Mouse (Mus musculus) erythroid progenitor cell, adult 5-6 weeks (primary cell): Measurements from ENCODE around the gene Taz. TPM values are rescaled to one million over a fixed set of nuclear protein-coding genes. Genes with fewer than 3 reads are reported as not detected.

ENCODE experiments used
- ATAC-seq: replicated peaks from 2 replicates; pipeline ENCODE4 v1.8.0; 2016; ENCODE audit warnings: moderate number of reproducible peaks, mild to moderate bottlenecking, moderate TSS enrichment, inconsistent platforms; ENCODE audit not compliant: poor library complexity, low FRiP score, severe bottlenecking
- total RNA-seq, 2 experiments: library from RNA; stranded (forward) in 1 of 2; stranded (reverse) in 1 of 2; fragments of 150-400 nt in 1 of 2; fragments of 186-747, 209-891 nt in 1 of 2; gene quantifications; 2 replicates each; pipeline versions ENCODE4 v1.2.3 to v1.2.4; 2015 to 2017; ENCODE audit warnings: low replicate concordance in 2 of 2

Taz gene
- total RNA-seq, 2 experiments from 2014 or later = 13.8 to 53.2 TPM

- no peak for ATAC-seq
Observed at GRCm38 (mm10) chrX:74273422-74274322, 8.0 kb upstream of the Taz start.

DNA sequence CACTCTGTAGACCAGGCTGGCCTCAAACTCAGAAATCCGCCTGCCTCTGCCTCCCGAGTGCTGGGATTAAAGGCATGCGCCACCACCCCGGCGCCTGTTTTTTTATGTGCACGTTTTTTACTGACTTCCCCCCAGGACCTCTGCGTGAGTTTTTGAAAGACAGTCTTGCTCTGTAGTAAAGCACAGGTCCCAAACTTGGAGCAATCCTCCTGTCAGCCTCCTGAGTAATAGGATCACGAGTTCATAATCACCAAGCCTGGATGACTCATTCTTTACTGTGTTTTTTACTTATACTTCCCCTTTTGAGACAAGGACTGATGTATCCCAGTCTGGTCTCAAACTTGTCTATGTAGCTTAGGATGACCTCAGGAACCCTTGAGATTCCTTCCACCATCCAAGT is 3.8 kb upstream of the Taz start:
- no peak for ATAC-seq

GRCm38 (mm10) chrX:74281041-74281731 is 526 bp upstream of the Taz start:
- ATAC-seq = no peak

GRCm38 (mm10) chrX:74282395-74283091 is 831 bp downstream of the Taz start:
- peak; percentile 75 for ATAC-seq

GRCm38 (mm10) chrX:74283092-74283437 is 1.4 kb downstream of the Taz start:
- ATAC-seq = no peak

DNA sequence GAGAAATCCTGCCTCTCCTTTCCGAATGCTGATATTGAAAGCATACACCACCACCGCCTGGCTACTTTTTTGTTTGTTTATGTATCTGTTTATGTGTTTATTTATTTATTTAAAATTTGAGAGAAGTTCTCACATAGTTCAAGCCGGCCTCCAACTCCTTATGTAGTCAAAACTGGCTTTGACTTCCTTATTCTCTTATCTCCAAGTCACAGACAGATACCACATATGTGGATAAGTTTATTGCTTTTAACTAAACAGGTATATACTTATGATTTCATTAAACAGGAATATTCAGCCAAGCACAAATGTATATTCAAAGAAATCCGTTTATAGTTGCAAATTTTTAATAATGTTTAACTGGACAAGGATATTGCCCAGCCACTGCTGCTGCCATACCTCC is 11.7 kb downstream of the Taz start:
- no peak for ATAC-seq

- peak; percentile 99 for ATAC-seq
Observed at GRCm38 (mm10) chrX:74296538-74297448, 15.1 kb downstream of the Taz start, which contains the start of gene Atp6ap1. TSS of gene Atp6ap1 (plus strand) at chrX:74297097.

DNA sequence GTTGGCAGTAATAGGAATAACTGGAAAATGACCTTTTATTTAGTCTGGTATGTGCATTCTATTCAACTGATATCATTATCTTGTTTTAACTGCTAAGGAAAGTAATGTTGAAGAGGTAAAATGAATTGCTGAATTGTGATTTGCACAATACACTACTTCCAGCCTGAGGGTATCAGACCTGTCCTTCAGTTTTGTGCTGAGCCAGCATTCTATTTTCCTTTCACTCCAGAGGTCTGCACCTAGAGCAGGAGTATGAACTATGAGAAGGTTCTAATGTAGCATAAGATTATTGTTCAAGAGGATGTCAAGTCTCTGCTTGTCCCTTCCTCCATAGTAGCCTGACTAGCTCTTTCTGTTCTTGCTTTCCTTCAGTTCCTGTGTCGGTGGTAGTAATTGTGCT is 16.6 kb downstream of the Taz start:
- ATAC-seq = no peak

DNA sequence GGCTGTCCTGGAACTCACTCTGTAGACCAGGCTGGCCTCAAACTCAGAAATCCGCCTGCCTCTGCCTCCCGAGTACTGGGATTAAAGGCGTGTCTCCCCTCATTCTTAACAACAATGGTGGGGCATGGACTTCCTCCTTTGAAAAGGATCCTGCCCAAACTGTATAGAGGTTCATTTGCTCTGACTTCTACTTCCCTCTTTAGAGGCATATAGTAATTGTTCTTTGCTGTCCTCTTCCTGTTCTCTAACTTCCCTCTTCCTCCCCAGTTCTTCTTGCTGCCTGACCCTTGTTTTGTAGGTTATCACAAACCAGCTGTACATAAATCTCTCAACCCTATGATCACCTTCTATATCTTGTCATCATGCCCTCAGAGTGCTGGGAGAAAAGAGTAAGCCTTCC is 18.0 kb downstream of the Taz start:
- ATAC-seq = no peak

DNA sequence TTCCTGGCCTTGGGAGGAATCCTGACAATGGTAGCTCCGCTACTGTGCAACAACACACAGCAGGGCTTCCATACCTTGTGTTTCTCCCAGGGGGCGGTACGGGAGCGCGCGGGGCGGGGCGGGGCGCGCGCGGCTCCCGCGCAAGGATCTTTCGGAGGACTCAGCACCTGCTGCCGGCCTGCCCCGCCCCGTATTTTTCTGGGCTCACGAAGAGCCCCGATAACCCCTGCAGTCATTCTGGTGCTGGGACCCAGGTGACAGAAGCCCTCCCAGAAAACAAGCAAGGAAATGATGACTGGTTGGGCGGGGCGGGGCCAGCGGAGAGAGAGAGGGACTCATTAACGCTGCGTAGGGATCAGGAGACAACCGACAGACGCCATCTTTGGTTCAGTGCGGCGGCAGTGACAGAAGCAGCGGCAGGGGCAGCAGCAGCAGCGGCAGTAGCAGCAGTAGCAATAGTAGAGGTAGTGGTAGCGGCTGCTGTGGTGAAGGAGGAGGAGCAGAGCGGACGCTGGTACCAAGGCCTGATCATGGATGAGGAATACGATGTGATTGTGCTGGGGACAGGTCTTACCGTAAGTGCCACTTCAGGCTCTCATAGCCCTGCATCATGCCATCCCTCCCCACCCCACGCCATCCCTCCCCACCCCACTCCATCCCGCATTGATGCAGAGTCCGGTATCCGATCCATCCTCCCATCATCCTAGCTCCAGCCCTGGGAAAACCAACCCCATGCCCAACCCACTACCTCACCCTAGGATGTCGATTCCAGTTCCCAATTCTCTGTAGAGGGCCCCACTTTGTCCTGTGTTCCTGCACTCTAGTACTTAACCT is 23.4 kb downstream of the Taz start, which contains the start of gene Gdi1:
TSS of gene Gdi1 (plus strand) at position 132 of the 834 bp plus-strand sequence.
- peak; percentile 92 for ATAC-seq

- peak; percentile 99 for ATAC-seq
Observed at GRCm38 (mm10) chrX:74312540-74313464, 31.1 kb downstream of the Taz start, which contains the start of gene Fam50a. TSS of gene Fam50a (plus strand) at chrX:74313033.

- peak; percentile 76 for ATAC-seq
Observed at GRCm38 (mm10) chrX:74328725-74329161, 47.0 kb downstream of the Taz start, which contains the start of gene Plxna3. TSS of gene Plxna3 (plus strand) at chrX:74329066.

GRCm38 (mm10) chrX:74329215-74329671 is 47.5 kb downstream of the Taz start:
- ATAC-seq = no peak

GRCm38 (mm10) chrX:74330166-74330930 is 48.6 kb downstream of the Taz start:
- ATAC-seq = no peak
